Mouse (Mus musculus): ENCODE data around the gene Slc35d3. TPM values are rescaled to one million over a fixed set of nuclear protein-coding genes. Genes with fewer than 3 reads are reported as not detected.
A peak's percentile ranks its signal among the peaks of the same experiment; 100 is the strongest.

Slc35d3 gene
- total RNA-seq, 2 experiments from 2014 or later = 1.7 to 3.2 TPM

DNA sequence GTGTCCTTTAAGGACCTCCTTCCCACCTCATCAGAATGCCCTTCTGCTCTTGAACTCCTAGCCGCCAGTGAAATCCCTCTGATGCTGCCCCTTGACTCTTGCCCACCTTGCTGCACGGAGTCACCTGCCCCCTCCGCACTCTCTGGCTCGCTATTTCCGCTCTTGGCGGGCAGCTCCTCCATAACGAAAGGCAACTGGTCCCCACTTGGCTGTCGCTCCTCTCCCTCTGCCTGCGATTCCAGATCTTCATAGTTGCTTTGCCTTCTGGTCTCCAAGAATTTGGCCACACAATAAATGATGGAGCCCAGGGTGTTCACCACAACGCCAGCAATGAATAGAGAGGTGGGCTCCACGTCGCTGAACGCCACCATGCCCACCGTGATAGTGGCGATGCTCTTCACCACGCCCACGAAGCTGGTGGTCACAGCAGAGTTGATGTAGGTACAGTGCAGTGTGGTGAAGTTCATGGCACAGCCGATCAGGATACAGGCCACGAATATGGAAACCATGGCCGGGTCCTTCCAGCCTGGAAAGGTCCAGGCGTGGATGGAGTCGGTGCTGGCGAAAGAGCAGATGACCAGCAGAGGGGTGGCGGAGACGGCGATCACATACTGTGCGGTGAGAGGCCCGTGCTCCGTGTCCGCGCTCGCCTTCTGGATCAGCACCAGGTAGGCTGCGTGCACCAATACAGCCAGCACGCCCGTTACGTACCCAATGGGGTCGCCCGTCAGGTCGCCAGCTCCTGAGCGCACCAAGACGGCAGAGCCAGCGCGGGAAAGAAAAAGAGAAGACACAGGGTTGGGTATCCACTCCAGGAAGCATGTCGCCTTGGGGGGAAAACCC, 2.1 kb downstream of the Slc35d3 start:
- intact Hi-C loops (cut with DNase I) = no loop called here
- no peak for DNase-seq (ENCODE audit: extremely low spot score in 1 of 2, low spot score in 2 of 2)

GRCm38 (mm10) chr10:19839836-19840235, 11.4 kb downstream of the Slc35d3 start:
- no peak for DNase-seq (ENCODE audit: extremely low spot score in 1 of 2, low spot score in 2 of 2)
- intact Hi-C loops (cut with DNase I) = no loop called here

DNA sequence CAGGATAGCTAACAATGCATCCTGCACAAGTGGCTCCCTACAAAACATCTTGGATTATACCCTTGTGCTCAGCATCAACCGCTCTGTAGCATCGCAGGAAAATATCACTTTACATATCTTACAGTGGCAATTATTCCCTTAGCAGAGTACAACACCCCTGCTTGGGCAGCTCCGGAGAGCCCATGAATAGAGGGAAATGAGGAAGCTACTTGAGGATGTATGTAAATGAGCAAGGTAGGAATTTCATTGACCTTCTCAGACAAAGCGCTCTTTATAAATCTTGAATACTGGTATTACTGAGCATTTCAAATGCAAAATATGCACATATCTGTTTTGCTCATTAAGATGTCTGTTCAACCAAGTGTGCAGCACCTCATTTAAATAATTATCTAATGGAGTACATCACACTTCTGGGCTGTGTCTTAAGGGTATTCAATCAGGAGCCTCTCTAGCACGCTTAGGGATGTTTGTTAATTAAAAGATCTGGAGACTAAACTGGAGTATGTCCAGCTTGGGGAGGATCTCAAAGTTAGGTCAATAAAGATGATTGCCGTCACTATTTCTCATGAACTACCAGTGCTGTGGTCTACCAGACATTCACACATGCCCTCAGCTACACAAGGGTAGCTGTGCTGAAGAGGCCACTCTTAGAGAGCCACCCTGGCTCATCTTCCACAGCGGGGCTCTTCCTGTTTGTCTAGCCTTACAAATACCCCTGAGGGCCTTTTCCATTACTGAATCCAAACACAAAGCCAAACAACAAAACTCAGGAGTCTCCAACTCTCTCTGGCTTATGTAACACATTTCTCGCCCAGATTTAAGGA, 15.2 kb downstream of the Slc35d3 start:
- intact Hi-C loops (cut with DNase I) = no loop called here
- DNase-seq (ENCODE audit: extremely low spot score in 1 of 2, low spot score in 2 of 2) = no peak

DNA sequence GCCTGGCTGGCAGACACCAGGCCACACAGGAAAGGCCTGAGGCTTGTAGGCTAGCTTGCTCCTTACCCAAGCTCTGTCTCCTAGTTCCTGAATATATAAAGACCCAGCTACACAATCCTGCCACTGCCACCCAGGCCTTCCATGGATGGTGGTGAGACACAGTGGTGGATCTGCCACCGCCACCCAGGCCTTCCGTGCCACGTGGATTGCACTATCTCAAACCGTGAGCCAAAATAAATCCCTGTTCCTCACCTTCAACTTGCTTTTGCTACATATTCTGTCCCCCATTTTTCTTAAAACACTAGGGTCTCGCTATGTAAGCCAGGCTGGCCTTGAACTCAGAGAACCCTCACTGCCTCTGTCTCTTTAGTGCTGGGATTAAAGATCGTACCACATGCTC, 17.0 kb downstream of the Slc35d3 start:
- intact Hi-C loops (cut with DNase I) = no loop called here
- no peak for DNase-seq (ENCODE audit: extremely low spot score in 1 of 2, low spot score in 2 of 2)

- no peak for DNase-seq (ENCODE audit: extremely low spot score in 1 of 2, low spot score in 2 of 2)
Observed at GRCm38 (mm10) chr10:19831072-19831849, 20.0 kb downstream of the Slc35d3 start.

GRCm38 (mm10) chr10:19820986-19821385, 30.3 kb downstream of the Slc35d3 start:
- intact Hi-C loops (cut with DNase I) = no loop called here
- no peak for DNase-seq (ENCODE audit: extremely low spot score in 1 of 2, low spot score in 2 of 2)

More at GRCm38 (mm10) chr10:19831072-19831849, 20.0 kb downstream of the Slc35d3 start:
- intact Hi-C loops (cut with DNase I) = no loop called here

- no peak for DNase-seq (ENCODE audit: extremely low spot score in 1 of 2, low spot score in 2 of 2)
Observed at GRCm38 (mm10) chr10:19818723-19819355, 32.4 kb downstream of the Slc35d3 start.

DNA sequence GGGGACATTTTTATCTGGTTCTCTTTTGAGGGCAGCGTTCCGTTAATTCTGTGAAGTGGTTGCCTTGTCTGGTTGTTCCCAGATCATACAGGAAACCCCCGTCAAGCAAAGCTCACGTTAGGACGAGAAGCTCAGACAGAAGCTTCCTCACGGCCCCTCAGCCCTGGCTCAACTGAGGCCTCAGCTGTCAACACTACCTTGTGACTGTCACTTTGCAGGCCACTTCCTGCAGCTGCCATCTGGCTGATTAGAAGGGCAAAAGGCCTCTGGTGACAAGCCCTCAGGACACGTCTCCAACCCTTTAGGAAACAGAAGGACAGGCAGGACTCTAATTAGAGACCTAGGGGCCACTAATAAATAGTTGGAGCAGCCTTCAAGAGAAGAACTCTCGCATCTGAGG, 35.9 kb downstream of the Slc35d3 start:
- intact Hi-C loops (cut with DNase I) = no loop called here
- DNase-seq (ENCODE audit: extremely low spot score in 1 of 2, low spot score in 2 of 2) = no peak

More at GRCm38 (mm10) chr10:19818723-19819355, 32.4 kb downstream of the Slc35d3 start:
- intact Hi-C loops (cut with DNase I) = no loop called here

- peak in 1 of 2 experiments; percentile 29 for DNase-seq (ENCODE audit: extremely low spot score in 1 of 2, low spot score in 2 of 2)
Observed at GRCm38 (mm10) chr10:19811436-19812172, 39.7 kb downstream of the Slc35d3 start.

DNA sequence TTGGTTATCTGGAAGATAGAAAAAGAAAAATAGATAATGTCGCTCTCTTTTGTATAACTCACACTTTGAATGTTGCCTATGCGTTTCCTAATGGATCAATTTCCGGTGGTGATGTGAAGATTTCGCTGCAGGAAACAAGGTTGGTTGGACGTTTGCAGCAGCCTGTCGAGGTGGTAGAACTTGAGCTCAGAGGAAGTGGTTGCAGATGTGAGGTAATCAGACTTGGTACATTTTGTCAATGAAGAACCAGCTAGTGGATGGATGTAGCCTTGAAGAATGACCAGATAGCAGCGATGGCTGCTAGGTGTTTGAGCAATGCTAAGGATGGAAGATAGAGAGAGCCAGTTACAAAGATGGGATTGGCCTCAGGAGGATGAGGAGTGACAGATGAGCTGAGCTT, 46.5 kb downstream of the Slc35d3 start:
- DNase-seq (ENCODE audit: extremely low spot score in 1 of 2, low spot score in 2 of 2) = no peak
- intact Hi-C loops (cut with DNase I) = no loop called here

More at GRCm38 (mm10) chr10:19811436-19812172, 39.7 kb downstream of the Slc35d3 start:
- intact Hi-C loops (cut with DNase I) = no loop called here

DNA sequence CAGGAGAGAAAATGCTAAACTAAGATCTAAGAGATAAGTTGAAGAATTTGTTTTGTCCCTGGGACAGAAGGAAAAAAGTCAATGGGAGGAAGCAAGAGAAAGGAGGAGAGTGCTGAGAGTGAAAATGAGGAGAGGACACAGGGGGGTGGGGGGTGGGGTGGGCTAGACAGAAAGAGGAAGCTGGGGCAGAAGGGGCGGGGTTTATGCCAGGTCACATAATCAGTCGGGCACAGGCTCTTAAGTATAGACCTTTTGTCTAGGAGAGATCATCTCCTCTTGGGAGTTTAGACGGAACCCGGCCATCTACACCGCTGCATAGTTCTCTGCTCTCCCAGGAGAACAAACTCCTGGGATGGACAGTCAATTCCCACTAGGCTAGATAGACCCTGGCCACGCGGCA, 48.3 kb downstream of the Slc35d3 start:
- no peak for DNase-seq (ENCODE audit: extremely low spot score in 1 of 2, low spot score in 2 of 2)
- intact Hi-C loops (cut with DNase I) = no loop called here

Other genes with a start within 250 kb of the Slc35d3 start
- gene Il22ra2, start 229.5 kb downstream of the Slc35d3 start, total RNA-seq (2021) = not detected
- under 1 TPM in 1 of 2 experiments, not detected in 1; 0.15 TPM for gene Il20ra, start 138.9 kb downstream of the Slc35d3 start, total RNA-seq (2021)
- 10 to 100 TPM; 23.3 to 26.6 TPM for gene Pex7, start 56.2 kb upstream of the Slc35d3 start, total RNA-seq (2021)
- 10 to 100 TPM; 36.5 to 39.3 TPM for gene Map3k5, start 83.0 kb upstream of the Slc35d3 start, total RNA-seq (2021)